Mouse (Mus musculus) small intestine, adult 2 months (tissue): ENCODE data around the gene Dchs2. TPM values are rescaled to one million over a fixed set of nuclear protein-coding genes. Genes with fewer than 3 reads are reported as not detected.

Source experiments
- H3K27ac ChIP-seq: fragments of 200-500 bp; 2 replicates; pipeline ENCODE4 v1.5.1; 2012; ENCODE audit warnings: low read depth, low read length, control low read depth, inconsistent platforms; ENCODE audit not compliant: insufficient read depth
- H3K27me3 ChIP-seq: fragments of 200-500 bp; 2 replicates; pipeline ENCODE4 v1.6.1; 2012; ENCODE audit warnings: mild to moderate bottlenecking, moderate library complexity, low read length, inconsistent platforms; ENCODE audit not compliant: control insufficient read depth, insufficient read depth
- H3K36me3 ChIP-seq: fragments of 200-500 bp; 2 replicates; pipeline ENCODE4 v1.6.1; 2012; ENCODE audit warnings: mild to moderate bottlenecking, low read length, control low read depth, inconsistent platforms; ENCODE audit not compliant: control insufficient read depth, insufficient read depth
- H3K4me1 ChIP-seq: fragments of 200-500 bp; 2 replicates; pipeline ENCODE4 v1.6.1; 2012; ENCODE audit warnings: low read length, inconsistent platforms, mixed read lengths; ENCODE audit not compliant: control insufficient read depth, insufficient read depth, insufficient read length
- H3K4me3 ChIP-seq: fragments of 200-500 bp; 2 replicates; pipeline ENCODE4 v1.5.1; 2012; ENCODE audit warnings: low read depth, mild to moderate bottlenecking, control low read depth, inconsistent platforms, low read length, moderate library complexity
- CTCF ChIP-seq: fragments of 200-500 bp; IDR thresholded peaks from 2 replicates; pipeline ENCODE4 v1.5.1; 2012; ENCODE audit warnings: low read depth, mild to moderate bottlenecking, control low read depth, inconsistent platforms, low read length, moderate library complexity, mixed read lengths; ENCODE audit not compliant: insufficient replicate concordance, insufficient read length; ENCODE audit errors: extremely low read depth
- POLR2A ChIP-seq: fragments of 200-500 bp; IDR thresholded peaks from 2 replicates; pipeline ENCODE4 v1.6.1; 2012; ENCODE audit warnings: low read depth, mild to moderate bottlenecking, control low read depth, inconsistent platforms, low read length, moderate library complexity
- WGBS: fragments of 180-500 bp; shearing (Covaris S2); methylation state at CpG from one replicate; pipeline ENCODE4 v1.1.7; 2018; 5-methylcytosine and 5-hydroxymethylcytosine counted together
- polyA plus RNA-seq: library from polyadenylated mRNA; depleted of rRNA; stranded (reverse); fragments of >200 nt; gene quantifications from 2 replicates; pipeline ENCODE4 v1.2.3, GENCODE M21; 2012

Gene Dchs2
- polyA plus RNA-seq, 1 experiment: 0.06 TPM

GRCm38 (mm10) chr3:83250001-83250545 is 122.3 kb downstream of the Dchs2 start:
- TF ChIP-seq CTCF (no peak), POLR2A (no peak)
- no peak overlapping the region for H3K27ac ChIP-seq
- no peaks in the 10 kb centered on the region for H3K4me1 ChIP-seq
- 87% methylated on average over 4 of the region's 4 CpGs for WGBS
- no peak overlapping the region for H3K4me3 ChIP-seq
- H3K27me3 ChIP-seq: no peaks in the 10 kb centered on the region
- H3K36me3 ChIP-seq: no peaks in the 10 kb centered on the region

GRCm38 (mm10) chr3:83251899-83252298 is 124.2 kb downstream of the Dchs2 start:
- 72% methylated on average over 7 of the region's 7 CpGs for WGBS
- Histone ChIP-seq H3K4me1 (no peaks in the 10 kb centered on the region), H3K27ac (no peak overlapping the region), H3K36me3 (no peaks in the 10 kb centered on the region), H3K4me3 (no peak overlapping the region), H3K27me3 (no peaks in the 10 kb centered on the region)
- no peak for TF ChIP-seq CTCF
- TF ChIP-seq POLR2A: no peak

- H3K27me3 ChIP-seq: no peaks in the 10 kb centered on the region
- H3K36me3 ChIP-seq: no peaks in the 10 kb centered on the region
- H3K4me1 ChIP-seq: no peaks in the 10 kb centered on the region
- 32% methylated on average over 4 of the region's 4 CpGs for WGBS
- no peak overlapping the region for H3K27ac ChIP-seq
- no peak overlapping the region for H3K4me3 ChIP-seq
- TF ChIP-seq POLR2A (no peak), CTCF (no peak)
Measured at GRCm38 (mm10) chr3:83259421-83259820, 131.7 kb downstream of the Dchs2 start.

GRCm38 (mm10) chr3:83266009-83266408 is 138.3 kb downstream of the Dchs2 start:
- Histone ChIP-seq H3K4me1 (no peaks in the 10 kb centered on the region), H3K27me3 (no peaks in the 10 kb centered on the region), H3K36me3 (no peaks in the 10 kb centered on the region), H3K4me3 (no peak overlapping the region), H3K27ac (no peak overlapping the region)
- 34% methylated on average over 4 of the region's 4 CpGs for WGBS
- TF ChIP-seq POLR2A (no peak), CTCF (no peak)

GRCm38 (mm10) chr3:83270228-83270627 is 142.5 kb downstream of the Dchs2 start:
- WGBS: 86% methylated on average over 14 of the region's 14 CpGs
- no peaks in the 10 kb centered on the region for H3K4me1 ChIP-seq
- no peaks in the 10 kb centered on the region for H3K27me3 ChIP-seq
- no peak for TF ChIP-seq CTCF
- TF ChIP-seq POLR2A: no peak
- H3K36me3 ChIP-seq: no peaks in the 10 kb centered on the region
- no peak overlapping the region for H3K27ac ChIP-seq
- no peak overlapping the region for H3K4me3 ChIP-seq

- H3K4me1 ChIP-seq: no peaks in the 10 kb centered on the region
- no peaks in the 10 kb centered on the region for H3K36me3 ChIP-seq
- TF ChIP-seq CTCF: no peak
- WGBS: 65% methylated on average over 9 of the region's 9 CpGs
- H3K27me3 ChIP-seq: no peaks in the 10 kb centered on the region
- no peak overlapping the region for H3K4me3 ChIP-seq
- H3K27ac ChIP-seq: no peak overlapping the region
Measured at GRCm38 (mm10) chr3:83270982-83271381, 143.2 kb downstream of the Dchs2 start.

- H3K27ac ChIP-seq: no peak overlapping the region
- no peak for TF ChIP-seq POLR2A
- TF ChIP-seq CTCF: peak; percentile 17; the same call in 1 of the 2 replicates
- no peaks in the 10 kb centered on the region for H3K27me3 ChIP-seq
- H3K36me3 ChIP-seq: no peaks in the 10 kb centered on the region
- 38% methylated on average over 19 of the region's 19 CpGs for WGBS
- no peak overlapping the region for H3K4me3 ChIP-seq
- no peaks in the 10 kb centered on the region for H3K4me1 ChIP-seq
Measured at GRCm38 (mm10) chr3:83273555-83274244, 146.0 kb downstream of the Dchs2 start.

- Histone ChIP-seq H3K36me3 (no peaks in the 10 kb centered on the region), H3K4me3 (no peak overlapping the region), H3K4me1 (no peaks in the 10 kb centered on the region), H3K27me3 (no peaks in the 10 kb centered on the region), H3K27ac (no peak overlapping the region)
- no peak for TF ChIP-seq CTCF
- no peak for TF ChIP-seq POLR2A
- WGBS: 41% methylated on average over 5 of the region's 5 CpGs
Measured at GRCm38 (mm10) chr3:83275703-83276102, 148.0 kb downstream of the Dchs2 start.
